Mouse (Mus musculus): ENCODE measurements at regions not wholly inside any gene's neighbourhood (a gene's known extent, or its start where the extent isn't known, plus 50 kb on each side); places are given as distances from the start of the nearest gene placed in this dataset.

GRCm38 (mm10) chr8:82702044-82702443, 71.9 kb downstream of the Zfp330 start:
- no peak for DNase-seq

DNA sequence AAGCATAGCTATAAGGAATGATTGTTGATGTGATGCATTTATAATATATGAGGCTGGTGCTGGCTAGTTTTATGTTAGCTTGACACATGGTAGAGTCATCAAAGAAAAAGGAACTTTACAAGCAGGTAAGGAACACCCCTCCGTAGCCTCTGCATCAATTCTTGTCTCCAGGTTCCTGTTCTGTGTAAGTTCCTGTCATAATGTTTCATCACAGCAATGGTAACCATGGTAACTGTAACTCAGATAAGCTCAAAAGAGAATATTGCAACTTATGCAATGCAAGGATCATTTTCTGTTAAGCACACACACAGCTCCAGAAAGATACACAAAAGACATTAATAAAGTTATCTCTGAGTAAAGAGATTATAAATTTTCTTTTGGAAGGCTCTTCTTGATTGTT, 73.5 kb downstream of the Zfp330 start:
- DNase-seq, result no peak

GRCm38 (mm10) chr8:82699221-82699620, 74.7 kb downstream of the Zfp330 start:
- no peak for DNase-seq

- DNase-seq, result peak; percentile 30
Measured at GRCm38 (mm10) chr8:82698071-82698470, 75.9 kb downstream of the Zfp330 start.

DNA sequence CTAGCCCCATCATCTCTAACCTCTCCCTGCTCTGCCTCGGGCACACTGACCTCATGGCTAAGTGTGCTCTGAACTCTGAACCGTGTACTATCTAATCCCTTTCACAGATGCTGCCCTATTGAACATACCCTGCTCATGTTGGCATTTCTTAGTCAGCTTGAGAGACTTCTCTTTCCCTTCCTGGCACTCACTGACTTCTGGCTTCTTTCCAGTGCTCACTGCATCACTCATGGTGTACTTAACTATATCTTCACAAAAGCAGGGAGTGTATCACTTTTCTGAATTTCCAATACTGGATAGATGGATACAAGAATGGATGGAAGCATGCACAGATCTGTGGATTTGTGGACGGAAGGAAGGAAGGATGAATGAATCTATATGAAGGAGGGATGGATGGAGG, 80.9 kb downstream of the Zfp330 start:
- no peak for DNase-seq

DNA sequence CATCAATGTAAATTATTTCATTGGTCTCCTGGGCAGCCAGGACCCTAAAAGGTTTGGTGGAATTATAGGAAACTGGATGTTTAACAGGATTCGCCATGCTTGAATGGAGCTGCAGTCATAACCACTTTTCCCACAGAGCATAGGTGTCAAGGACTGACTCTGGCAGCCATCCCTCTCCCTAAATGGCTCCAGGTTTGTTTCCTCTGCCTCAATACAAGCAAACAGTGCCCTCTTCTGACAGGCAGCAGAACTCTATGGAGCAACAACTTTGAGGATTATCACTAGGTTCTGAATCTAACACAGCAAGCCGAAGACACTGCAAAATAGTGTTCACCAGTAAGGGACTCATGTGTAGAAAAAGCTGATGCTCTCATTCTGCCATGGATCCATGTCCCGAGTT, 84.6 kb downstream of the Zfp330 start:
- peak; percentile 15 for DNase-seq

DNA sequence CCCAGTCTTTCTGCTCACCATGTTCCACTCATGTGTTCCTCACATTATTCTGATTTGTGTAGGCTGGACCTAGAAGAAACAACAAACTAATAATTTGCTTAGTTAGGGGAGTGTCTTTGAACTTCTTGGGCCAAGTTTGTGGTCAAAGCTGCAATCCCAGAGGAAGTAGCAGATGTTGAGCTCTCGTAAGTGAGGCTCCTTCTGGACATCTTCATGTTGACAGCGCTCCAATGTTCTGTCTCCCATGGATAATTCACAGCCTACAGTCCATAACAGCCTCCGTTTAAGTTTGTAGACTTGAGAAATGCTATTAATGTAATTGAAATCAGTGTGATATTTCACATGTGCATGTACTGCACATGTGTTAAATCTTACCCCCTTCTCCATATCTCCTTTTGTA, 88.0 kb downstream of the Zfp330 start:
- no peak for DNase-seq

DNA sequence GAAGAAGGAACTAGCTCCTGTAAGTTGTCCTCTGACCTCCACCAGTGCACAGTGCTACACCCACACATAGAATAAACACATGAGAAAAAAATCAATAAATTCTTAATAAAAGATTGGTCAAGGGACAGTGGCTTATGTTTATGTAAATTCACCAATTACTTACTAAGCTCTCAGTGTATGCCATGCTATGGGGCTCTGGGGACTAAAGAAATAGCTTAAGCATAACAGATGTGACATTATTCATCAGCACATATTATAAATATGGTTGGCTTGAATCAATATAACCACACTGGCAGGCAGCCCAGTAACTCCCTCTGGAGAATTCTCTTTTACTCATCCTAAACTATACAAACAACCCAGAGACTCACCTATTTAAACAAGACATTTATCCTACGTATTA, 95.2 kb downstream of the Zfp330 start:
- no peak for DNase-seq

DNA sequence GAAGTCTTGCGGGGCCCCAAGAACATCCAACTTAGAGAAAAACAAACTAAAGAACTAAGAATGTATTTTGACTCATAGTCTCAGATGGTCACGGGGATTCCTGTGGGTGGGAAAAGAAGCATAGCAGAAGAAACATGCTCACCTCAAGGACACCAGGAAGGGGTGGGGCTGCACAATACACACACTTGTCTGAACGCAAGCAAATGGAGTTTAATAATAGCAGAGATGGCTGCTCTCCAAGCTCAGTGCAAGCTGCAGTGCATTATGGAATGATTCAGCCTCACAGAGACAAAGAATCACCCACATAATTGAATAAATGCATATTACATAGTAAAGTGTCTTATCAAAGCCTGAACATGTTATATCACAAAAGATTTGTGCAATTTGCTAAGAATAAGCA, 96.2 kb downstream of the Zfp330 start:
- no peak for DNase-seq

DNA sequence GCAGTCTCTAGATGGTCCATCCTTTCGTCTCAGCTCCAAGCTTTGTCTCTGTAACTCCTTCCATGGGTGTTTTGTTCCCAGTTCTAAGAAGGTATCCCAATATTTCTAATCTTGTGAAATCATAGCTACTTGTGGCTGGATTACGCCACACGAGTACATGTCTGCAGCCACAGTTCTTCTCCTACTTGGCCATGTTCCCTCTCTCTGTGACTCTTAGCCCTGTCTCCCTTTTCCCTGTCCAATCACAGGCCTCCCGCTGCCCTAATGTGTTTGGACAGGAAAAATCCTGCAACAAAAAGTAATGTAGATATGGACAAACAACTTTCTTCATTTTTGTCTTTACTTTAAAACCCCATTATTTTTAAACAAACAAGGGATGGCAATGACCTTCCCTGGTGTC, 104.7 kb downstream of the Zfp330 start:
- DNase-seq, result no peak

- no peak for DNase-seq
Measured at GRCm38 (mm10) chr8:82665131-82665530, 108.8 kb downstream of the Zfp330 start.

GRCm38 (mm10) chr8:82640502-82640901, 133.5 kb downstream of the Zfp330 start:
- DNase-seq, result no peak

- DNase-seq, result no peak
Measured at GRCm38 (mm10) chr8:82630486-82630885, 143.5 kb downstream of the Zfp330 start.

DNA sequence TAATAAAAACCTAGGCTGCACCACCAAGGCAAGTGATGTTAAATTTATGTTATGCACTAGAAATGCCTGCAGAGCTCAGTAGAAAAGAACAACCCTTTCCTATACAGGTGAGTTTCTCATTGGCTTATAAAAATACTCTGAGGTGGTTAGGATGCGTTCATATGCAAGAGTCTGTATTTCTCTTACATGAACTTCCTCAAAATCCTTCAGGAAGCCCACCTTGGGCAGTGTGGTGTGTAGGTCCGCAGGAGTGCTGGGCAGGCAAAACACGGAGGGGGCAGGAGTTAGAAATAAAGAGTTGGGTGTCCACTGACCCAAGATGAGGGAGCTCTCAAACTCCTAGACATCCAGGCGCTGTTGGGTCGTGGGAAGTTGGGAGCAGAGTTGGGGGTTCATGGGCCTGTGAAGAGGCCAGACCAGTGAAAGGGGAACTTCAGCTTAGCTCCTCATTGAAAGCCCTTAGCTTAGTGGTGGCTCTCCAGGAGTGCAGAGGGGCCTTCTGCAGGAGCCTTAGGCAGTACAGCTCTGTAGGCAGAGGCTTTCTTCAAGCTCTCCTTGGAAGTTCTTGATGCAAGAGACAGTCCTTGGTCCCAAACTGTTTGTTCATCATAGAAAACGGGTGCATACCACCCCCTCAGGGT, 150.0 kb downstream of the Zfp330 start:
- no peak for DNase-seq

DNA sequence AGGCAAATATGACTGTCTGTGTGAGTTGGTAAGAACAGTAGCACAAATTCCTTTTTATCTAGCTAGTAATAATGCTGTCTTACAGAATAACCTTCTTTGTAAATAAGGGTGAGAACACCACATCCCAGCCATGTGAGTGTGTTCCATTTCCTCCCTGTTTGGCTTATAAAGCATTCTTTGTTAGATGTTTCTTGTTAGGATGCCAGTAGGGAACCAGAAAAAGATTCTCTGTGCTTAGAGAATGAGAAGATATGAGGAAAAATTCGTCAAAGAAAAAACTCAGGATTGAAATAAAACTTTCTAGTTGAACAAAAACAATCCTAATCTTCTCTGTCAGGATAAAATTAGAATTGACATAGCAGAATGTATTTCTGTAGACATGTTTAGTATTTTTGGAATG, 155.3 kb downstream of the Zfp330 start:
- DNase-seq, result no peak

DNA sequence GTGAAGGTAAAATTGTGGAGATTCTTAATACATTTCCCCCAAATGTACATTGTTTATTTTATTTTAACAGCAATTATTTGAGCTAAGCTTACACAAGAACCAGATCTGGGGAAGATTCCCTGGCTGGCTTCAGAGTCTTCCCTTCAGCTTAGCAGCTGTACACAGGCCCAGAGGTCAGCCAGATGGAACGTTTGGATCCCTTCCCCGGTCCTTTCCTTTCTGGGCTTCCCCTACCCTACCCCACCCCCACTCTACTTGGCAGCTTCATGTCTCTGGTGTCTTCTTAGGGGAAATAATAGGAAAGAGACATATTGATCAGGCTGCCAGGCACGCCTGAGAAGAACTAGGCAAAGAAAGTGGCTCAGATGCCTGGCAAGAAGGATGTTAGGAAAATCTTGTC, 172.4 kb downstream of the Zfp330 start:
- peak; percentile 50 for DNase-seq

DNA sequence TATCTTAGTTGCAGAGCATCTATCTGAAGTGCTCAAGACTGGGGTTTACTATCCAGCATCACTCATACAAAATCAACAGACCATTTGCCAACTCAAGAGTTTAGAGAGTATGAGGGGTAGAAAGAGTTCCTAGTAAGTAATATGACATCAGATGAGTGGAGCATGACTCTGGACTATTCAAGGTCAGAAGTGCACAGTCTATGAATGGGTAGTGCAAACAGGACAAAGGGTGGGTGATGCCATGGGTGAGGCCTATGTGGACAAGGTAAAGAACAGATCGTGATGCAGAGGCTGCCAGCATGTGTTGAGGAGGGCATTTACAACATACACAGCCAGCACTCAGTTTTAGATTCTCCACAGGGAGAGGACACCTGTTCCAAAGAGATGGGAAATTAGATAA, 170.4 kb upstream of the Il15 start:
- no peak for DNase-seq

DNA sequence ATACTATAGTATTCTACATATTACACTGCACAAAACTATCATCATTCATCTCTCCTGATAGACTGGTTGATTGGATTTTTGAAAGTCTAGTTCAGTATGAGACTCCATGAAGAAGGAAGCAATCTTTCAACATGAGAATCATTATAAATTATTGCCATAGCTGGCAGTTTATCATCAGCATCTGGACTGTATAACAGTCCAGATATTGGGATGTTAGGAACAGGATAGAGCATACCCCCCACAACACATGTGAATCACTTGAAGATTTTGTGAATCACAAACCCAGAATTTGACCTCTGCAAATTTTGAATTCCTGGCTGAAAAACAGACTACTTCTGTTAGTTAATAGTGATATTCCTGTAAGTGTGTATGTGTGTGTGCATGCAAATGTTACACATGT, 135.1 kb upstream of the Il15 start:
- no peak for DNase-seq

DNA sequence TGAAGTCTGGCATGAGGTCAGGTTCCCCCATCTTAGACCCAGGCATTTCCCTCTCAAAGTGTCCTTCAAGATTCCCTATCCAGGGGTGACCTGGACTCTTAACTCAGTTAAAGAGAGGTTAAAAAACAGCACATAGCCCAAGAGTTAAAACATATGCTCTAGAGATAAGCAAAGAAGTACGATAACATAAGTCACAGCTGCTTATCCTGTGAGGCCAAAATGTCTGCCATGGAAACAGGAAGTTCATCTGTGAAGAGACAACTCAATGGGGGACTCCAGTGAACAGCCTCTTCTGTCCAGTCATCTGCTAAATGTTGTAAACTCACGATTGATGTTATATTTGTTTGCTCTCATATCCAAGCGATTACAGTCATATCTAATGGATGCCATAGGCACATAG, 126.1 kb upstream of the Il15 start:
- DNase-seq, result no peak

GRCm38 (mm10) chr8:82523866-82524265, 120.8 kb upstream of the Il15 start:
- no peak for DNase-seq

DNA sequence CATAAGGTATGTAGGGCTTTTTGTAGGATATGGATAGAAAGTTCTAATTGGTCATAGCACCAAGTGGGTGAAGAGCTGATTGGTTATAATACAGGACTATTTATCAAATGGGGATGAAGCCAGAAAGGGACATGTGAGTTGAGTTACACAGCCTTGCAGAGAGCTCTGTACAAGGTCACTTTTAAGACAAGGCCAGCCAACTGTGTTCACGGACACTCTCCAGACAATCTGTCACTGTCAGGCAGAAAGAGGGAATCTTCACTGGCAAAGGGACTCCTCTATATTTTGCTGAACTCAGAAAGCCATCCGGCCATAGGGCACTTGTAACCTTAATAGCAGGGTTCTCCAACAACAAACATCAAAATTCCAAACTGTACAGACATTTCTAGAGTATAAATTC, 95.5 kb upstream of the Il15 start:
- no peak for DNase-seq

DNA sequence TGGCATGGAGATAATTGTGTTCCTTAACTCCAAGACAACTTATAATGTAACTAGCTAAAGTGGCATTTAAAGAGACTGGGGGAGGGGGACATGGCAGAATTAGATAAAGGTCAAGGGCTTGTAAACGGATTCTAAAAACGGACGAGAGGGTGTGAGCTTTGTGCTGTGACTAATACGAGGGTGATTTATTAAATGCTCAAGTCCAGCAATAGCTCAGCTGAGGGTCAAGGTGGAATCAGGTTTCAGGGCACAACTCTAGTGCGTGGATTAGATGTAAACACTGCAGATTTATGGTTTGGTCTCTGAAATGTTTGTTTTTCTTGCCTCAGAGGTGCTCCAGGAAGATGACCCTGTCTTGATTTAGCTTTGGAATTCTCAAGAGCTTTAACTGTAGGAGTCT, 74.8 kb upstream of the Il15 start:
- no peak for DNase-seq

DNA sequence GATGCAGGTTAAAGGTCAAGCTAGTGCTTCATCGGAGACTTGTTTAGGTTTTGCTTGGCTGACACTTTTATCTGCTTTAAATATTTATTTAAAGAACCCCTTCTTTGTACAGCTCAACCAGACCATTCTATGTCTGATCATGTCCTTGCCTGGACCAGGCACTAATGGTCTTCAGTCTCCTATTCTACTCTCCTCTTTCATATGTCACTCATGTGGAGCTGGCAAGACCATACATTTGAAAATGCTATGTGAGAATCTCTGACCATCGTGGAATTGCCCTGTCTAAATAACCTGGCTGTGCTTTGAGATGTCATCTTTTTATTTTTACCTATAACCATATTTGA, 74.4 kb upstream of the Il15 start:
- DNase-seq, result no peak

GRCm38 (mm10) chr8:82476708-82477425, 73.8 kb upstream of the Il15 start:
- no peak for DNase-seq

- DNase-seq, result no peak
Measured at GRCm38 (mm10) chr8:82473266-82473665, 70.2 kb upstream of the Il15 start.
